8 mouse cellular contexts compared by ENCODE assay signal in genomic region chr1:55053005-55053404, GRCm38 (mm10). TPM values are rescaled to one million over a fixed set of nuclear protein-coding genes. Genes with fewer than 3 reads are reported as not detected.
DNase-seq lines count a peak whose midpoint lies in the region; ATAC-seq and TF ChIP-seq lines count a peak whose summit lies in the region.

No protein-coding gene starts in this region.

- no peaks in the 10 kb centered on the region for H3K27me3 ChIP-seq in cerebellum, adult 2 months (ENCODE audit: control insufficient read depth, insufficient read depth, low read length)
- H3K27me3 ChIP-seq in erythroblast, embryonic 14.5 days (ENCODE audit: control insufficient read depth): no peaks in the 10 kb centered on the region
- H3K27me3 ChIP-seq in hindbrain, embryonic 11.5 days (ENCODE audit: control insufficient read depth, insufficient read depth, low read length): no peaks in the 10 kb centered on the region
- peaks cover 2% of the 10 kb centered on the region; the same call in 1 of the 2 replicates for H3K27me3 ChIP-seq in midbrain, embryonic 15.5 days (replicated peaks)

- peaks cover 4% of the 10 kb centered on the region; the same call in 1 of the 2 replicates for H3K4me1 ChIP-seq in cerebellum, adult 2 months (ENCODE audit: control insufficient read depth, insufficient read depth, low read length)
- H3K4me1 ChIP-seq in erythroblast, embryonic 14.5 days (ENCODE audit: control insufficient read depth): peaks cover 36% of the 10 kb centered on the region
- no peaks in the 10 kb centered on the region for H3K4me1 ChIP-seq in hindbrain, embryonic 11.5 days (replicated peaks; ENCODE audit: control insufficient read depth, insufficient read depth, low read length)
- H3K4me1 ChIP-seq in midbrain, embryonic 15.5 days: peaks cover 18% of the 10 kb centered on the region

- no peak for DNase-seq in cerebellum, adult 2 months
- no peak for DNase-seq in cerebellum, adult 18-20 months
- DNase-seq in R1 (ENCODE audit: low read depth, low spot score) (peak; percentile 77), liver (peak; percentile 90)
- no peak for DNase-seq in hindbrain, embryonic 11.5 days (ENCODE audit: low spot score)
- no peak for DNase-seq in B cell, adult 2 months

- H3K9me3 ChIP-seq in erythroblast, embryonic 14.5 days (ENCODE audit: control insufficient read depth, low read length): no peaks in the 10 kb centered on the region
- H3K9me3 ChIP-seq in hindbrain, embryonic 11.5 days (ENCODE audit: control insufficient read depth, low read length): no peaks in the 10 kb centered on the region
- H3K9me3 ChIP-seq in midbrain, embryonic 15.5 days: no peaks in the 10 kb centered on the region

- under 1% methylated on average over 42 of the region's 42 CpGs for WGBS in cerebellum, adult 2 months
- under 1% methylated on average over 41 of the region's 42 CpGs for WGBS in hindbrain, embryonic 11.5 days
- WGBS in midbrain, embryonic 15.5 days: under 1% methylated on average over 42 of the region's 42 CpGs

- peak overlapping the region; percentile 59 for H3K4me3 ChIP-seq in cerebellum, adult 2 months (replicated peaks; ENCODE audit: insufficient read depth, low read depth, low read length)
- peak overlapping the region; percentile 85 for H3K4me3 ChIP-seq in erythroblast, embryonic 14.5 days (replicated peaks)
- H3K4me3 ChIP-seq in hindbrain, embryonic 11.5 days (ENCODE audit: low read depth, low read length): peak overlapping the region; percentile 92
- peak overlapping the region; percentile 62 for H3K4me3 ChIP-seq in midbrain, embryonic 15.5 days

- ATAC-seq in hindbrain, embryonic 11.5 days (ENCODE audit: low FRiP score): peak; percentile 76
- ATAC-seq in midbrain, embryonic 15.5 days (replicated peaks): peak; percentile 67

- H3K4me2 ChIP-seq in hindbrain, embryonic 11.5 days (replicated peaks; ENCODE audit: low read depth, low read length): peak overlapping the region; percentile 76
- H3K4me2 ChIP-seq in midbrain, embryonic 15.5 days: peak overlapping the region; percentile 63

- TF ChIP-seq CTCF in cerebellum, adult 2 months (IDR thresholded peaks at IDR 0.05; ENCODE audit: borderline replicate concordance, insufficient read depth, low read depth, low read length): no peak

- peak overlapping the region; percentile 58 for H3K27ac ChIP-seq in cerebellum, adult 2 months (ENCODE audit: insufficient read depth, low read length)
- peak overlapping the region; percentile 65; the same call in 1 of the 2 replicates for H3K27ac ChIP-seq in hindbrain, embryonic 11.5 days (ENCODE audit: low read depth, low read length)
- H3K27ac ChIP-seq in midbrain, embryonic 15.5 days: peak overlapping the region; percentile 78

- peaks cover 35% of the 10 kb centered on the region for H3K36me3 ChIP-seq in erythroblast, embryonic 14.5 days (ENCODE audit: control insufficient read depth)
- no peaks in the 10 kb centered on the region for H3K36me3 ChIP-seq in hindbrain, embryonic 11.5 days (ENCODE audit: control insufficient read depth, insufficient read depth, low read length)
- no peaks in the 10 kb centered on the region for H3K36me3 ChIP-seq in midbrain, embryonic 15.5 days (replicated peaks)

- H3K9ac ChIP-seq in hindbrain, embryonic 11.5 days (ENCODE audit: low read depth, low read length): peak overlapping the region; percentile 77
- H3K9ac ChIP-seq in midbrain, embryonic 15.5 days: peak overlapping the region; percentile 57

- TF ChIP-seq POLR2A in cerebellum, adult 2 months (IDR thresholded peaks at IDR 0.05; ENCODE audit: borderline replicate concordance, insufficient read depth, low read length): no peak

RNA-seq across cellular contexts. Expression of gene Coq10b, which starts 0.4 kb away (rescaled TPM):
- 27.5 and 30.8 TPM in 2 replicates for polyA plus RNA-seq in cerebellum, adult 2 months (2012; rRNA removed)
- polyA plus RNA-seq in erythroblast, embryonic 14.5 days (2012): 1.0 and 1.5 TPM in 2 replicates
- polyA plus RNA-seq in hindbrain, embryonic 11.5 days (2014; fragmentation: Nextera tagmentation; extraction: Ambion mirVana): 36.2 and 41.4 TPM in 2 replicates
- polyA plus RNA-seq in midbrain, embryonic 15.5 days (2015; fragmentation: Nextera tagmentation; extraction: Ambion mirVana): 29.2 and 33.3 TPM in 2 replicates

RNA-seq across cellular contexts. Expression of gene Sf3b1, which starts 25.7 kb away (rescaled TPM):
- 161 and 168 TPM in 2 replicates for polyA plus RNA-seq in cerebellum, adult 2 months (2012; rRNA removed)
- polyA plus RNA-seq in erythroblast, embryonic 14.5 days (2012): 1.3 and 1.5 TPM in 2 replicates
- 366 and 384 TPM in 2 replicates for polyA plus RNA-seq in hindbrain, embryonic 11.5 days (2014; fragmentation: Nextera tagmentation; extraction: Ambion mirVana)
- 287 and 305 TPM in 2 replicates for polyA plus RNA-seq in midbrain, embryonic 15.5 days (2015; fragmentation: Nextera tagmentation; extraction: Ambion mirVana)

RNA-seq across cellular contexts. Expression of gene Hspe1, which starts 34.9 kb away (rescaled TPM):
- polyA plus RNA-seq in cerebellum, adult 2 months (2012; rRNA removed): 156 and 173 TPM in 2 replicates
- 8.0 and 8.4 TPM in 2 replicates for polyA plus RNA-seq in erythroblast, embryonic 14.5 days (2012)
- polyA plus RNA-seq in hindbrain, embryonic 11.5 days (2014; fragmentation: Nextera tagmentation; extraction: Ambion mirVana): 421 and 434 TPM in 2 replicates
- polyA plus RNA-seq in midbrain, embryonic 15.5 days (2015; fragmentation: Nextera tagmentation; extraction: Ambion mirVana): 195 and 203 TPM in 2 replicates

RNA-seq across cellular contexts. Expression of gene Hspd1, which starts 35.0 kb away (rescaled TPM):
- polyA plus RNA-seq in cerebellum, adult 2 months (2012; rRNA removed): 116 and 118 TPM in 2 replicates
- polyA plus RNA-seq in erythroblast, embryonic 14.5 days (2012): 1.9 and 2.1 TPM in 2 replicates
- polyA plus RNA-seq in hindbrain, embryonic 11.5 days (2014; fragmentation: Nextera tagmentation; extraction: Ambion mirVana): 354 and 387 TPM in 2 replicates
- 254 and 262 TPM in 2 replicates for polyA plus RNA-seq in midbrain, embryonic 15.5 days (2015; fragmentation: Nextera tagmentation; extraction: Ambion mirVana)

Comparison
In these comparisons a context has a peak if more than half of its experiments do, and no peak if none do; other contexts are left out.
1. DNase-seq: peak in R1 (single experiment) and liver (single experiment); none in cerebellum, adult 2 months (0 of 2), cerebellum, adult 18-20 months (0 of 2), hindbrain, embryonic 11.5 days (single experiment) and B cell, adult 2 months (0 of 2).
2. RNA of gene Coq10b, which starts 0.4 kb away (polyA plus RNA-seq): 36.2 to 41.4 TPM in hindbrain, embryonic 11.5 days, 29.2 to 33.3 TPM in midbrain, embryonic 15.5 days and 27.5 to 30.8 TPM in cerebellum, adult 2 months; 1.0 to 1.5 TPM in erythroblast, embryonic 14.5 days; every median in the first group is over 10 times any median in the second.
3. RNA of gene Sf3b1, which starts 25.7 kb away (polyA plus RNA-seq): 366 to 384 TPM in hindbrain, embryonic 11.5 days, 287 to 305 TPM in midbrain, embryonic 15.5 days and 161 to 168 TPM in cerebellum, adult 2 months; 1.3 to 1.5 TPM in erythroblast, embryonic 14.5 days; every median in the first group is over 10 times any median in the second.
4. RNA of gene Hspe1, which starts 34.9 kb away (polyA plus RNA-seq): 421 to 434 TPM in hindbrain, embryonic 11.5 days, 195 to 203 TPM in midbrain, embryonic 15.5 days and 156 to 173 TPM in cerebellum, adult 2 months; 8.0 to 8.4 TPM in erythroblast, embryonic 14.5 days; every median in the first group is over 10 times any median in the second.
5. Peak in every context shown above with its lines, with median percentiles within 50 percentile points of each other: H3K27ac ChIP-seq and H3K4me3 ChIP-seq.